Mouse (Mus musculus) frontal cortex, postnatal 14 days (tissue): ENCODE measurements around the gene Apon.
"Not testable (repeated sequence)": the region's sequence is repeated elsewhere in the genome, so short reads cannot be mapped to it uniquely, and the experiment has no call there.

ENCODE experiments used
- DNase-seq, 2 experiments: peaks; one replicate each; pipeline ENCODE4 v3.0.0; 2022; ENCODE audit warnings: low spot score in 2 of 2

Gene Apon

DNA sequence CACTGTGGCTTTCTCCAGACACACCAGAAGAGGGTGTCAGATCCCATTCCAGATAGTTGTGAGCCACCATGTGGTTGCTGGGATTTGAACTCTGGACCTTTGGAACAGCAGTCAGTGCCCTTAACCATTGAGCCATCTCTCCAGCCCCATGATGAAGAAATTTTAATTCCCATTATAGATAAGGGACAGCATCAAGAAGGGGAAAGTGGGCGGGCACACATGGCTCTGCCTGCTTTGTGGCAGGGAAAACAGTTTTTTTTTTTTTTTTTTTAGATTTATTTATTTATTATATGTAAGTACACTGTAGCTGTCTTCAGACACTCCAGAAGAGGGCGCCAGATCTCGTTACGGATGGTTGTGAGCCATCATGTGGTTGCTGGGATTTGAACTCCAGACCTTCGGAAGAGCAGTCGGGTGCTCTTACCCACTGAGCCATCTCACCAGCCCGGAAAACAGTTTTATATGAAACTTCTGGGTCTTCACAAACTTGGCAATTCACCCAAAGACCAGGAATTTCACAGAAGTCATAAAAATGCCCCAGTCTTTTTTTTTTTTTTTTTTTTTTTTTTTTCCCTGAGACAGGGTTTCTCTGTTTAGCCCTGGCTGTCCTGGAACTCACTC is 19.0 kb downstream of the Apon start:
- DNase-seq: not testable (repeated sequence)

DNA sequence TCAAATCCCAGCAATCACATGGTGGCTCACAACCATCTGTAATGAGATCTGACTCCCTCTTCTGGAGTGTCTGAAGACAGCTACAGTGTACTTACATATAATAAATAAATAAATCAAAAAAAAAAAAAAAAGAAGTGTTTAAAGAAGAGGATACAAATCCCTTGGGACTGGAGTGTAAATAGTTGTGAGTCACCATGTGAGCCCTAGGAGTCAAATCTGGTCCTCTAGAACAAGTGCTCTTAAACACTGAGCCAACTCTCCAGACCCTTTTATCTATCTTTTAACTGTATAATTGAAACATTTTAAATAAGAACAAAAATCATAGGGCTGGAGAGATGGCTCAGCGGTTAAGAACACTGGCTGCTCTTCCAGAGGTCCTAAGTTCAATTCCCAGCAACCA is 21.5 kb downstream of the Apon start:
- not testable (repeated sequence) for DNase-seq

DNA sequence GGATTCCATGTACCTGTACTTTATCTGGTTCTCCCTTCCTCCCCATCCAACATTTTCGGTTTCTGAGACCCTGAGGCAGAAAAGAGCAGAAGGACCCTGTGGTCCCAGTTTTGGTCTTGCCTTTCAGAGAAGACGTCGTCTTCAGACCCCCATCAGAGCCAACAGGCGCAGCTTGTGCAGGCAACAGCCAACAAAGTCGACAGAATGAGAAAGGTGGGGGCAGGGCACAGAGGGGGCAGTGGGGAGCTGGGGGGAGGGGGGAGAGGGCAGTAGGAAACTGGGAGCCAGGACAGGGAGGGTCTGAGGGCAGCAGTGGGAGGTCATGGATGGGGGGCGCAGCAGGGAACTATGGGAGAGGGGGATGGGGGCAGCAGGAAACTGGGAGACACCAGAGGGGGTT is 24.3 kb downstream of the Apon start:
- DNase-seq: no peak

DNA sequence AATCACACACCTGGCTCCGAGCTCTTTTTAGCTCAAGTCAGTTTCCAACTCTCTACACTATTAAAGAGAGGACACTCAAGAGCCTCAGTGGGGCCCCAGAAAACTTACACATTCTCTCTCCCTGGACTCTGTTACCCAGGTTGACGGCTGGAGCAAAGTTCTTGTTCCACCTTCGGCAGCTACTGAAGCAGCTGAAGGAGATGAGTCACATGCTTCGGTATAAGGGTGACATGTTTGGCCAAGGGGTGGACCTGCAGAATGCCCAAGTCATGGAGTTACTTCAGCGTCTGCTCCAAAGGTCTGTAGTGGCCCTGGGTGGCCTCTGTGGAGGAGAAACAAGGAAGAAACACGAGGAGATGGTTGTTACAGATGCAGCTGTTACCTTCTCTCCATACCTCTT is 27.0 kb downstream of the Apon start:
- no peak for DNase-seq

DNA sequence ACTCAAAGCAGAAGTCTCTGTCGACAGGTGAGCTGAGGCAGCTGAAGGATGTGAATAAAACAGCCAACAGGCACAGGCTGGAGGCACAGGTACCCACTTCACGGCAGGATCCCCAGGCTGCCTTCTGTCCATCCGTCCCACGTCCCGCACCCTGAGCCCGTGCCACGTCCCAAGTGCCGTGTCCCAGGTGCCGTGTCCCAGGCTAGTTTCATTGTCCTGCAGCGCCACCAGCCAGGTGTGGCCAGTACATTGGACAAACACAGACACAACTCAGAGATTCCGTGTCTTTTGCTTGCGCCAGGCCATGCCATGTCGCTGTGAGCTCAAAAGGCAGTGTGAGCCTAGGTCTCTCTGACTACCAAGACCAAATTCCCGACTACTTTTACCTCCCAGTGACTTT is 27.8 kb downstream of the Apon start:
- DNase-seq: no peak

DNA sequence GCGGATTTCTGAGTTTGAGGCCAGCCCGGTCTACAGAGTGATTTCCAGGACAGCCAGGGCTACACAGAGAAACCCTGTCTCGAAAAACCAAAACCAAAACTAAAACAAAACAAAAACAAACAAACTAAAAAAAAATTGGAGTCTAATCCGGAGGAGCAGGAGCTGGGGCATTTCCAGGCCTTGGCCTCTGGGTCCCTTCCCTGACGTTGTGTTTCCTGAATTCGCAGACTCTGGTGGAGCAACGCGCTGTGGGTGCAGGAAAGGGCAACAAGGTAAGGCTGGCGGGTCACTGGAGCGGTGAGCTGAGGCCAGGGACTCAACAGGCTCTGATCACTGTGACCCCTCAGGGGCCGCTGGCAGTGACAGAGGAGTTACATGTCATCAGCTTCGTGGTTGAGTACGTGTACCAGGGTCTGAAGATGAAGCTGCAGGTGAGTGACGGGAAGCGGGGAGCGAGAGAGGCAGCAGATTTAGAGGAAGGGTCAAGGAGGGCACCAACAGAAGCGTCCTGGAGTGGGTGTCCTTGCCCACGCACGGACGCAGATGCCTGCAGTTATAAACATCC is 29.1 kb downstream of the Apon start:
- no peak for DNase-seq

DNA sequence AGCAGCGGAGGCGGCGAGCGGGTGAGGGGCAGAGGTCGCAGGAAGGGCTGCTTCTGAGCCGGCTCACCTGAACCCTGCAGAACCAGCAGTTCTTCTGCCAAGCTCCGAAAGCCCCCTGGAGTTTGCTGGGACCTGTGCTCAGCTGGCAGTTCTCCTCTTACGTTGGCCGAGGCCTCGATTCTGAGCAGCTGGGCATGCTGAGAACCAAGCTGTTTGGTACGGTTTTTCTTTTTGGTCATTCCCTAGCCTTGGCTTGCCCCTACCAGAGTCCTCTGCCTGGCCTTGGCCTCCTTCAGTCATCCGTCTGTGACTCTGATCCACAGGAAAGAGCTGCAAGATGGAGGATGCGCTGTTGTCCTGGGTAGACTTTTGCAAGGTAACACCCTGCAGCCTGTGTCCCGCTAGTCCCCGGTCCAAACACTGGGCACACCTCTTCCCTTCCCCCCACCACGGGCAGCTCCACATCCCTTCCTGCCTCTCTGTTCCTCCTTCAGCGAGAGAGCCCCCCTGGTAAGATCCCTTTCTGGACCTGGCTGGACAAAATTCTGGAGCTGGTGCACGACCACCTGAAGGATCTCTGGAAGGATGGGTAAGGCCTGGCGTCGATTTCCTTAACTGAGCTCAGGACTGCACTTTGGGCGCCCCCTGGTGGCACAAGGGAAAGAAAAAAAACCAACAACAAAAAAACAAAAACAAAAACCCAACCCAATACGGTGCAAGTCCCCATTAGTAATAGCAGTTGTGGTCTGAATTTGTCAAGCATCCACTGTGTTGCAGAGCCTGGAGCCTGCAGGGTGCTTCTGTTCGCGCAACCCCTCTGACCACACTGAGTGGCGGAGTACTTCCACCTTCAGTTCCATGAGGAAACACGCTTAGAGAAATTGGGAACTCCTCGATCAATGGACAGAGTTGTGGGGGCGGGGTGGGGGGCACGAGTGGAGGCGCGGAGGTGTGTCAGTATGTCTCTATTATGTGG is 30.0 kb downstream of the Apon start:
- peak in 1 of 2 experiments; percentile 33 for DNase-seq

DNA sequence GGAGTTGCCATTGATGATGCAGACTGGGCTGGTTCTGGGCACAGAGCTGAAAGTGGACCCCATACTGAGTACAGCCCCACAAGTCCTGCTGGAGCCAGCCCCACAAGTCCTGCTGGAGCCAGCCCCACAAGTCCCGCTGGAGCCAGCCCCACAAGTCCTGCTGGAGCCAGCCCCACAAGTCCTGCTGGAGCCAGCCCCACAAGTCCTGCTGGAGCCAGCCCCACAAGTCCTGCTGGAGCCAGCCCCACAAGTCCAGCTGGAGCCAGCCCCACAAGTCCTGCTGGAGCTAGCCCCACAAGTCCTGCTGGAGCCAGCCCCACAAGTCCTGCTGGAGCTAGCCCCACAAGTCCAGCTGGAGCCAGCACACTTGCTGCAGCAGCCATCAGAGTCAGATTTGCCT is 36.7 kb downstream of the Apon start:
- not testable (repeated sequence) for DNase-seq

DNA sequence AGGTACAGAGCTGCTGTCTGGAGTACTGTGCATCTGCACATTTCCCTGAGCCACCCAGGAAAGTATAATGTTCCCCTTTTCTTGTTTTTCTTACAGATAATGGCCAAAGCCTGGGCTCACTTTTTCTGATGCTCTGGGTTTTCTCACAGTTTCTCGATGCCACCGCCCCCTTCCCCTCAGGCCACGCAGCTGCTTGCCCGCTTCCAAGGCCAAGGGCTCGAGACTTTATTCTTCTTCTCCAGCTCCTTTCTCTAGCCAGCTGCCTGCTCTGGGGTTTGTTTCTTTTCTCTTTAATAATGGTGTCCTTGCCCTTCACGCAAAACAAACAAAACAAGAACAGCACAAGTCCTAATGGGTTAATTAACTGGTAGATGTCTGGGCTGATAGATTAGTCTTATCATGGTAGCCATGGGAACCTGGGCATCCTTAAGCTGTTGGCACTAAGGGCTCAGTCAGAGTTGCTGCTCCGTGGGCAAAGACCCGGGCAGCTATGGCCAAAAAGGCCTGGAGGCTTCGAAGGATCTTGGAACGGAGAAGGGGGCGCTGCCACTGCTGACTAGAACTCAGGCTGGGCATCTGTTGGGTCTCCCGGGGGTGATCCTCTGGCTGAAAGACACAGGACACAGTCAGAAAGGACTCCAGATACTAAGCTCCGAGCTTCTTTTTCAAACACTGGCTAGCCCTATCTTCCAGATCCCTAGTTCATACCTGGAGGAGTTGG is 42.6 kb downstream of the Apon start:
- no peak for DNase-seq

DNA sequence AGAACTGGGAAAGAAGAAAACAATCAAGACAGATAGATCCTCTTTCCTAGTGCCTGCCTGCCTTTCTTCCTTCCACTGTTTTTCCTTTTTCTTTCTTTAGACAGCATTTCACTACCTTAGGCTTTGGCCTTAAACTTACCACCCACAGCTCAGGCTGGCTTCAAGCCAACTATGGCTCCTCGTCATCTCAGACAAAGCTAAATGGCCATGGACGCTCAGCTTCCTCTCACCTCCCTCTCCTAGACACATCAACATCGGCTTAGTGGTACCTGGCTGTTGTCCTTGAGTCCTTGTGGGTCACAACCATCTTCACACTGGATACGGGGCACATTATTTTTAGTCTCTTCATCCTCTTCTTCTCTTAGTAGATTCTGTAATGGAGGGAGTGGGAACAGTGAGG is 43.3 kb downstream of the Apon start:
- no peak for DNase-seq

DNA sequence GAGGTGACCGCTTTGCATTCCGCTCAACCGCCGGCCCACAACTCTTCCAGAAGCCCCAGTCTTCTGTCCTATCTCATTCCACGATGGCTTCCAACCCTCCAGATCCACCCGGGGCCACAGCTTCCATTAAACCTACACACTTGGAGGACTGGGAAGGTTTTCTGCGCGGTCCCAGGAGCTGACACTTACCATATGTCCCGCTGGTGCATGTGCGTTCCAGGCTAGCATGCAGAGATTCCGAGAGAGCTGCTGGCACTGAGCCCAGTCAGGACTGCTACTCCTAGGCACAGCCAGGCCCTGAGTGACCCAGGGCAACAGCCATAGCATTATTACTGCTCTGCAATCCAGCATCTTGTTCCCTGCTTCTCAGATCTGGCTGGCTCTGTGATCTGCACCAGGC is 43.7 kb downstream of the Apon start:
- DNase-seq: no peak

DNA sequence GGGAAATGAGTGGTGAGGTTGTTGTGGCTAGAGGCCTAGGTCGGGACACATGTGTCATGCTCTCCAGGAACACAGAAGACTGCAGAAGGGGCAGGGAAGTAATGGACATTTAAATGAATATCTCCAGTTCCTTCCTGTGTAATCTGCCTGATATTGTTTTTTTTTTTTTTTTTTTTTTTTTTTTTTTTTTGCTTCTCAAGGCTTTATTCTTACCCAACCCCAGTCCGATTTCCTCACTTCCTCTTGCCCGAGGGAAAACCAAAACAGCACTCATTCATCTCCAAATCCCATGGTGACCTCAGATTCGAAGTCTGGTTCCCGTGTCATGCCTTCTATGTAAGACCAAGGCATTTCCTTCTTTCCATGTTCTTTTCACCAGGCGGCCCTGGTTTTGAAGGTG is 44.3 kb downstream of the Apon start:
- no peak for DNase-seq

DNA sequence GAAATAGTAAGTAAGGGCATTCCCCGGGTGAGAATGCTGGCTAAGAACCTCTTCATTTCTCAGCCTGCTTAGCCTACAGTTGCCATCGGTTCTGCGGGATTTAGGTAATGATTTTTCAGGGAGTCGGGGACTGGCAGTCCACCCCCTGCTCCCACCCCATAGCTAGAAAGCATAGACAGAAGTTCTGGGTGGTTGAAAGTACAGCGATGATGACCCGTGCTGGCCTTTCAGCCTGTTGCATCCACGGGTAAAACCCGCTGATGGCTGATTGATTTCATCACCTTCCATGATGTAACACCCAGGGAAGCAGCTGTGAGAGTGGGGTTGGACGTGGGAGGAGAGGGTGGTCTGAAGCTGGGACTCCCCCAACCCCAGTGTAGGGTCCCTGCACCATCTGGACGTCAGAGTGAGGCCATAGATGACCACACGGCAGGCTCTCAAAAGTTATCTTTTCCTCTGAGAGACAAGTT is 44.8 kb downstream of the Apon start, which contains the start of gene Il23a:
Gene Il23a (minus strand): TSS at position 51 of the 470 bp plus-strand sequence.
- DNase-seq: no peak

DNA sequence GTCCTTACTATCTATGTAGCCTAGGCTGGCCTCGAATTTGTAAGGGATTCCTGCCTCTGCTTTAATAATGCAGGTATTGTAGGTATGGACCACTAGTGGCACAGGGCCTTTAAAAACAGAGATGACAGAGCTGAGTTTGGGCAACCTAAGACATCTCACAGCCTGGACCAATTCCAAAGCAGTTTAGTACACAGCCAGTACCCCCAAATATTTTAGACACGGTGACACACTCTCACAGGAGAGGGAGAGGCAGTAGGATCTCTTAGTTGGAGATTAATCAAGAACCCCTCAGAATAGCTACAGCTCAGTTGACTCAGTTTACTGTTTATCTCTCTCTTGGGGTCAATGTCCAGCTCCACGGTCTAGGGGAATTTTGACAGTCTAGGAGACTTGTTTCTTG is 48.5 kb downstream of the Apon start:
- DNase-seq: no peak

DNA sequence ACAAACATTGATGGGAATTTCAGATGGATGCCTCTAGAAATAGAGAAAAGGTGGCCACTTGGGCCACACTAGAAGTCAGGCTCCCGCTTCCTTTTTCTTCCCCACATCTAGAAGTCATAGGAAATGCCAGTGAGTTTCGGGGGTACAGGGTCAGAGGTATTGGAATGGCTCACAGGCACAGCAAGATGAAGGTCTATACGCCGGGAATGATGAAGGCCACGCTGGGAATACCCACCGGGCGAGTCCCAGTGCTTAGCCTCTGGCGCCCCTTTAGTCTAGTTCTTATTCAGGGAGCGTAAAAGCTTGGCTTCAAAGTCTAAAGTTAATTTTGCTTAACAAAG is 48.9 kb downstream of the Apon start:
- DNase-seq: no peak

DNA sequence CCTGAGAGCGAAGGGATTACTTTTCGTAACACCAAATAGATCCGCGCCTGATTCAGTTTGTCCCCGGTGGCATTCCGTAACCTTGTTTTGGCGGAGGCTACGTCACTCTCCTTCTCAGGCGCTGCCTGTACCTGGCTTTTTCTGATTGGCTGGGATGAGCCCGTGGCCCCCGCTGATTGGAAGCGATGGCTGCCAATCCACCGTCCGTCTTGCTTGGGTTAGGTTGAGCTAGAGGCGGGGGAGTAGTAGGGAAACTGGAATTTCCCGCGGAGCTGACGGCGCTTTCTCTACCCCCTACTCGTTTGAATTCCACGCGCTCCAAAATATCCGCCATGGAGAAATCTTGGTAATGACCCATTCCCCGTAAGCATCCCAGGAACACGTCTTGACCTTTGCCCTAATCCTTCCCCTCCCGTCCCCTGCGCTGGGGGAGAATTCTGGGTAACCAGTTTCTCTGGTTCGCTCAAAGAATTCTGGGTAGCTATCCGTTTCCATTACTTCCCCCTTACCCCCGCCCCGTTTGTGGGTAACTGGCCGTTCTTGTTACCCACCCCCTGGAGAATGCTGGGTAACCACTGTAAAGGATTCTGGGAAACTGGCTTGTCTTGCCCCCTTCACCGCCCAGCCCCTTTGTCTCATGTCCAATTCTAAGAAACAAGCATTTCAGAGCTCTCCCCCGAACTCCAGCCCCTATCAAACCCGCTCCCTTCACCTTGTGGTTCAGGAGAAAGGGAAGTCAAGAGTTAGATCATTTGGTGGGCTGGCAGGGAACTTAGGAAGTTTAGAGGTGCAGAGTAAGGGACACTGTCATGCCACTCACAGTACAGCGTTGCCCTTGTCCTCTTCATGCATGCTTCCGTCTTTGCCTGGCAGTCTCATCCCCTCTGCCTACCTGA is 49.5 kb downstream of the Apon start, which contains the start of gene Pan2:
Gene Pan2 (plus strand): TSS at position 210 of the 896 bp plus-strand sequence.
- peak; percentile 100 for DNase-seq
